Mouse (Mus musculus) neural tube, embryonic 15.5 days (tissue): ENCODE measurements around the gene Urgcp. TPM values are rescaled to one million over a fixed set of nuclear protein-coding genes. Genes with fewer than 3 reads are reported as not detected.

Source experiments
- ATAC-seq: fragments of 200-750 bp; cut with Nextera tagmentation; 2 replicates; pipeline ENCODE4 v1.8.0; 2017; ENCODE audit warnings: mild to moderate bottlenecking, moderate TSS enrichment, moderate library complexity; ENCODE audit not compliant: low FRiP score
- H3K27ac ChIP-seq: fragments of 300-500 bp; sonication (generic); replicated peaks from 2 replicates; pipeline ENCODE4 v1.5.1; 2015; ENCODE audit warnings: mild to moderate bottlenecking, inconsistent platforms
- H3K27me3 ChIP-seq: fragments of 300-500 bp; sonication (generic); replicated peaks from 2 replicates; pipeline ENCODE4 v1.6.1; 2015; ENCODE audit warnings: inconsistent platforms
- H3K36me3 ChIP-seq: fragments of 300-500 bp; sonication (generic); 2 replicates; pipeline ENCODE4 v1.6.1; 2015; ENCODE audit warnings: inconsistent platforms
- H3K4me1 ChIP-seq: fragments of 300-500 bp; sonication (generic); 2 replicates; pipeline ENCODE4 v1.6.1; 2015; ENCODE audit warnings: inconsistent platforms
- H3K4me2 ChIP-seq: fragments of 300-500 bp; sonication (generic); 2 replicates; pipeline ENCODE4 v1.6.1; 2015; ENCODE audit warnings: inconsistent platforms, mild to moderate bottlenecking, moderate library complexity
- H3K4me3 ChIP-seq: fragments of 300-500 bp; sonication (generic); replicated peaks from 2 replicates; pipeline ENCODE4 v1.5.1; 2015; ENCODE audit warnings: mild to moderate bottlenecking, inconsistent platforms
- H3K9ac ChIP-seq: fragments of 300-500 bp; sonication (generic); replicated peaks from 2 replicates; pipeline ENCODE4 v1.6.1; 2015; ENCODE audit warnings: mild to moderate bottlenecking, inconsistent platforms
- H3K9me3 ChIP-seq: fragments of 300-500 bp; sonication (generic); replicated peaks from 2 replicates; pipeline ENCODE4 v1.6.1; 2016; ENCODE audit warnings: inconsistent platforms
- WGBS: fragments of 180-500 bp; shearing (Covaris S2); methylation state at CpG from one replicate; pipeline ENCODE4 v1.1.7; 2015; ENCODE audit warnings: mixed read lengths; 5-methylcytosine and 5-hydroxymethylcytosine counted together
- polyA plus RNA-seq: library from polyadenylated mRNA; unstranded; fragments of >200 nt; fragmentation: Nextera tagmentation; extraction: Ambion mirVana; gene quantifications from 2 replicates; pipeline ENCODE4 v1.2.1, GENCODE M21; 2015

Urgcp gene
- polyA plus RNA-seq, 1 experiment from 2014 or later = 34.1 TPM

DNA sequence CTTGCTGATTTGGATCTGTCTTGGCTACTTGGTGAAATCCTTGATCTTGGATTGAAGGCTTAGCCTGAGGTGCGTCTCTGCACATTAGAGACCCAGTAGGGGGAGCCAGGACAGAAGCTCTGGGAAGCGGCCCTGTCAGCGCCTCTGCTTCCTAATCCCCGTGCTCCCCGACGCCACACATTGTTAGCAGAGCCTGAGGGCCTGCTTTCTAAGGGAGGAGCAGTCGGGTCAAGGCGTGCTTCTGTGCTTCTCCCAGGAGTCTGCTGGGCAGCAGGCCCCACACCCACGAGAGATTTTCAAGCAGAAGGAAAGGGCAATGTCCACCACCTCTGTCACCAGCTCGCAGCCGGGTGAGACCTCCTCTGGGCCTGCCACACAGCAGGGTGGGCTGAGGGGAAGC lies 35.2 kb upstream of the Urgcp start:
- Histone ChIP-seq H3K27me3 (no peaks in the 10 kb centered on the region), H3K4me3 (no peak overlapping the region), H3K36me3 (peaks cover 85% of the 10 kb centered on the region), H3K4me1 (no peaks in the 10 kb centered on the region), H3K4me2 (no peak overlapping the region), H3K9ac (no peak overlapping the region), H3K27ac (no peak overlapping the region), H3K9me3 (no peaks in the 10 kb centered on the region)
- 82% methylated on average over 11 of the region's 11 CpGs for WGBS
- ATAC-seq = no peak

GRCm38 (mm10) chr11:5796939-5797338 lies 34.8 kb upstream of the Urgcp start:
- H3K36me3 ChIP-seq = peaks cover 90% of the 10 kb centered on the region
- no peaks in the 10 kb centered on the region for H3K4me1 ChIP-seq
- H3K9me3 ChIP-seq = no peaks in the 10 kb centered on the region
- H3K9ac ChIP-seq = no peak overlapping the region
- H3K27ac ChIP-seq = no peak overlapping the region
- H3K4me3 ChIP-seq = no peak overlapping the region
- 87% methylated on average over 15 of the region's 15 CpGs for WGBS
- no peak overlapping the region for H3K4me2 ChIP-seq
- ATAC-seq = no peak
- no peaks in the 10 kb centered on the region for H3K27me3 ChIP-seq

- WGBS = 91% methylated on average over 7 of the region's 7 CpGs
- no peaks in the 10 kb centered on the region for H3K27me3 ChIP-seq
- peaks cover 89% of the 10 kb centered on the region for H3K36me3 ChIP-seq
- H3K27ac ChIP-seq = no peak overlapping the region
- H3K4me3 ChIP-seq = no peak overlapping the region
- ATAC-seq = no peak
- H3K9me3 ChIP-seq = no peaks in the 10 kb centered on the region
- no peak overlapping the region for H3K9ac ChIP-seq
- no peaks in the 10 kb centered on the region for H3K4me1 ChIP-seq
- no peak overlapping the region for H3K4me2 ChIP-seq
These were observed 33.5 kb upstream of the Urgcp start for GRCm38 (mm10) chr11:5795706-5796105.

- ATAC-seq = no peak
- Histone ChIP-seq H3K4me2 (no peak overlapping the region), H3K4me1 (no peaks in the 10 kb centered on the region), H3K9ac (no peak overlapping the region), H3K27me3 (no peaks in the 10 kb centered on the region), H3K36me3 (peaks cover 85% of the 10 kb centered on the region), H3K27ac (no peak overlapping the region), H3K4me3 (no peak overlapping the region), H3K9me3 (no peaks in the 10 kb centered on the region)
- WGBS = 90% methylated on average over 9 of the region's 9 CpGs
These were observed 33.1 kb upstream of the Urgcp start for GRCm38 (mm10) chr11:5795290-5795689.

- Histone ChIP-seq H3K27me3 (no peaks in the 10 kb centered on the region), H3K27ac (no peak overlapping the region), H3K9ac (no peak overlapping the region), H3K4me3 (no peak overlapping the region), H3K36me3 (peaks cover 38% of the 10 kb centered on the region), H3K4me1 (peaks cover 26% of the 10 kb centered on the region), H3K9me3 (no peaks in the 10 kb centered on the region), H3K4me2 (no peak overlapping the region)
- no peak for ATAC-seq
- WGBS = 93% methylated on average over 1 of the region's 1 CpGs
These were observed 28.3 kb upstream of the Urgcp start for GRCm38 (mm10) chr11:5790431-5790830.

- peak overlapping the region; percentile 94 for H3K4me3 ChIP-seq
- no peak for ATAC-seq
These were observed 27.7 kb upstream of the Urgcp start for GRCm38 (mm10) chr11:5789754-5790333.

GRCm38 (mm10) chr11:5789071-5789753 lies 27.0 kb upstream of the Urgcp start:
- H3K4me3 ChIP-seq = peak overlapping the region; percentile 94
- H3K4me2 ChIP-seq = peak overlapping the region; percentile 93
- 76% methylated on average over 6 of the region's 6 CpGs for WGBS
- no peaks in the 10 kb centered on the region for H3K27me3 ChIP-seq
- H3K9ac ChIP-seq = peak overlapping the region; percentile 84
- peak overlapping the region; percentile 93 for H3K27ac ChIP-seq
- H3K9me3 ChIP-seq = no peaks in the 10 kb centered on the region
- ATAC-seq = 0 out of 2 replicates have a peak, but pooled peaks have one; percentile 1
- H3K4me1 ChIP-seq = peaks cover 26% of the 10 kb centered on the region
- peaks cover 26% of the 10 kb centered on the region for H3K36me3 ChIP-seq

More at GRCm38 (mm10) chr11:5789754-5790333, 27.7 kb upstream of the Urgcp start:
- Histone ChIP-seq H3K9me3 (no peaks in the 10 kb centered on the region), H3K27me3 (no peaks in the 10 kb centered on the region), H3K27ac (no peak overlapping the region), H3K4me2 (peak overlapping the region; percentile 93), H3K4me1 (peaks cover 26% of the 10 kb centered on the region), H3K9ac (no peak overlapping the region), H3K36me3 (peaks cover 32% of the 10 kb centered on the region)
- 83% methylated on average over 3 of the region's 3 CpGs for WGBS

- peak; percentile 96 for ATAC-seq
- Histone ChIP-seq H3K27ac (peak within 1 kb of the TSS; percentile 93), H3K4me1 (peaks cover 26% of the 10 kb centered on the region), H3K9me3 (no peaks in the 10 kb centered on the region), H3K4me3 (peak within 1 kb of the TSS; percentile 94), H3K9ac (peak within 1 kb of the TSS; percentile 84), H3K27me3 (no peaks in the 10 kb centered on the region), H3K4me2 (peak within 1 kb of the TSS; percentile 93), H3K36me3 (peaks cover 20% of the 10 kb centered on the region)
- under 1% methylated on average over 74 of the region's 74 CpGs for WGBS
These were observed 26.2 kb upstream of the Urgcp start, which contains the start of gene Dbnl for GRCm38 (mm10) chr11:5788056-5789014. Gene Dbnl, plus strand, starts transcription at chr11:5788488.

GRCm38 (mm10) chr11:5787671-5788055 lies 25.5 kb upstream of the Urgcp start:
- H3K4me1 ChIP-seq = peaks cover 26% of the 10 kb centered on the region
- H3K9ac ChIP-seq = peak overlapping the region; percentile 84
- H3K36me3 ChIP-seq = peaks cover 16% of the 10 kb centered on the region
- no peaks in the 10 kb centered on the region for H3K9me3 ChIP-seq
- WGBS = 41% methylated on average over 8 of the region's 8 CpGs
- peak overlapping the region; percentile 94 for H3K4me3 ChIP-seq
- H3K27ac ChIP-seq = peak overlapping the region; percentile 93
- no peak for ATAC-seq
- peak overlapping the region; percentile 93 for H3K4me2 ChIP-seq
- no peaks in the 10 kb centered on the region for H3K27me3 ChIP-seq

DNA sequence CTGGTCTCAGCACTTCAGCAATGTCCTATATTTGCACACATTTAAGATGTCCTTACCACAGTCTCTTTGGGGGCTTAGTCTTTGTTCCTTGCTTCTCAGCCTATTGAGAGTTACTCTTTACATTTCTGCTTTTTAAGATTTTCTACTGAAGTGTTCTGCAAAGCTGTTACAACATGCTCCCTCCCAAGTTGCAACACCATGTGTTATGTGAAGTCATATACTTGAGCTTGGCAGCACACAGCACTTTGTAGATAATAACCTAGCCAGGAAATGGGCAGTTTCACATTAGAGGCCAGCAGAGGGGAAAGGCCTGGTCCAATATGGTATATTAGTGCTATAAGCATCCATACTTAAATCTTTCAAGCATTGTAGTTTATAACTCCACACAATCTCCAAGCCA lies 23.6 kb upstream of the Urgcp start:
- no peak for ATAC-seq
- no peaks in the 10 kb centered on the region for H3K9me3 ChIP-seq
- H3K4me3 ChIP-seq = no peak overlapping the region
- peaks cover 26% of the 10 kb centered on the region for H3K4me1 ChIP-seq
- H3K27me3 ChIP-seq = no peaks in the 10 kb centered on the region
- peaks cover 9% of the 10 kb centered on the region for H3K36me3 ChIP-seq
- H3K4me2 ChIP-seq = no peak overlapping the region
- H3K27ac ChIP-seq = no peak overlapping the region
- H3K9ac ChIP-seq = no peak overlapping the region

- no peak for ATAC-seq
- WGBS = 83% methylated on average over 8 of the region's 8 CpGs
- peaks cover 9% of the 10 kb centered on the region for H3K36me3 ChIP-seq
These were observed 20.2 kb upstream of the Urgcp start for GRCm38 (mm10) chr11:5782199-5782944.

More at GRCm38 (mm10) chr11:5782199-5782944, 20.2 kb upstream of the Urgcp start:
- H3K27ac ChIP-seq = no peak overlapping the region
- no peak overlapping the region for H3K4me3 ChIP-seq
- no peaks in the 10 kb centered on the region for H3K27me3 ChIP-seq
- H3K4me1 ChIP-seq = peaks cover 6% of the 10 kb centered on the region
- H3K9ac ChIP-seq = no peak overlapping the region
- H3K4me2 ChIP-seq = no peak overlapping the region
- no peaks in the 10 kb centered on the region for H3K9me3 ChIP-seq
